Mouse (Mus musculus) heart, embryonic 10.5 days (tissue): ENCODE data around the gene Dapk3. TPM values are rescaled to one million over a fixed set of nuclear protein-coding genes. Genes with fewer than 3 reads are reported as not detected.
A peak's percentile ranks its signal among the peaks of the same experiment; 100 is the strongest.

Experiments
- DNase-seq: peaks from one replicate; pipeline ENCODE4 v3.0.0-alpha.2; 2017; ENCODE audit warnings: low spot score
- H3K27ac ChIP-seq: fragments of 300-500 bp; sonication (generic); 2 replicates; pipeline ENCODE4 v1.5.1; 2016; ENCODE audit warnings: mild to moderate bottlenecking
- H3K27me3 ChIP-seq: fragments of 300-500 bp; sonication (generic); 2 replicates; pipeline ENCODE4 v1.6.1; 2016; ENCODE audit warnings: mild to moderate bottlenecking; ENCODE audit not compliant: poor library complexity, insufficient read depth, severe bottlenecking
- H3K36me3 ChIP-seq: fragments of 300-500 bp; sonication (generic); 2 replicates; pipeline ENCODE4 v1.6.1; 2016; ENCODE audit warnings: mild to moderate bottlenecking, moderate library complexity
- H3K4me1 ChIP-seq: fragments of 300-500 bp; sonication (generic); 2 replicates; pipeline ENCODE4 v1.6.1; 2016; ENCODE audit warnings: mild to moderate bottlenecking
- H3K4me3 ChIP-seq: fragments of 300-500 bp; sonication (generic); 2 replicates; pipeline ENCODE4 v1.5.1; 2016; ENCODE audit warnings: mild to moderate bottlenecking, moderate library complexity
- H3K9me3 ChIP-seq: fragments of 300-500 bp; sonication (generic); 2 replicates; pipeline ENCODE4 v1.6.1; 2016; ENCODE audit warnings: mild to moderate bottlenecking, moderate library complexity
- WGBS: fragments of 180-500 bp; shearing (Covaris S2); methylation state at CpG from one replicate; pipeline ENCODE4 v1.1.7; 2016; 5-methylcytosine and 5-hydroxymethylcytosine counted together
- polyA plus RNA-seq: library from polyadenylated mRNA; unstranded; fragments of >200 nt; fragmentation: Nextera tagmentation; extraction: Ambion mirVana; gene quantifications from 2 replicates; pipeline ENCODE4 v1.2.1, GENCODE M21; 2016

The Dapk3 gene
- polyA plus RNA-seq, 1 experiment from 2014 or later = 78.7 TPM

DNA sequence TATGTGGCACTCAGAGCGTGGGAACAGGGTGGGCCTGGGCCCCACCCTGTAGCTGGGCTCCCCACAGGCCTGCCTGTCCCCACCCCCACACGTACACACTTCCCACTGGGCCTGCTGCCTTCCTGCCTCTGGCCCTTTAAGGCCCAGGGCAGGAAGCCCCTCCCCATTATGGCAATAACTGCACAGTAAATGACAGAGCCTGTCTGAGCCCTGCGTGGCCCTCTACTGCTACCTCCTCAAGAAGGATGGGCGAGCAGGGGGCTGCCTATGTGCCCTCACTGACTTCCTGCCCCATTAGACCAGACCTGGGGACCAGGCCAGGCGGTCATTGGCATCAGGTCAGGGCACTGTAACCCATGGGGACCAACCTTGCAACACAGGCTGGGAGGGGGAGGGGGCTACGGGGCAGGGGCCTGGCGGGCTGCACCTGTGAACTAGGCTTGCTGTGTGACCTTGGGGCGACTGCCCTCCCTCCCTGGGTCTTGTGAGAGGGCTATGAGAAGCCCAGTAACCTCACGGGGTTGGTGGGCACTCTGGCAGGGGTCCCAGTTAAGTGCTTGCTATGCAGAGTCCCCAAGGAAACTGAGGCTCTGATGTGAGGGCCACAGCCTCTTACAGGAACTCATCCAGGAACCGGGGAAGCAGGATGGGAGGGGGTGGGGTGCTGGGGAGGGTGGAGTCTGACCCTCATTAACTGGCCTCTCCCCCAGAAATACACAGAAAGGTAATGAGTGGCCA is 41.9 kb upstream of the Dapk3 start:
- H3K27me3 ChIP-seq = peaks cover 3% of the 10 kb centered on the region
- H3K36me3 ChIP-seq = peaks cover 37% of the 10 kb centered on the region
- H3K4me3 ChIP-seq = peak overlapping the region; percentile 93
- no peaks in the 10 kb centered on the region for H3K9me3 ChIP-seq
- H3K27ac ChIP-seq = peak overlapping the region; percentile 98
- peaks cover 83% of the 10 kb centered on the region for H3K4me1 ChIP-seq
- DNase-seq = no peak
- WGBS = 61% methylated on average over 10 of the region's 10 CpGs

- WGBS = 80% methylated on average over 7 of the region's 7 CpGs
- Histone ChIP-seq H3K4me1 (peaks cover 85% of the 10 kb centered on the region), H3K27ac (peak overlapping the region; percentile 98), H3K9me3 (no peaks in the 10 kb centered on the region), H3K4me3 (peak overlapping the region; percentile 93), H3K27me3 (no peaks in the 10 kb centered on the region), H3K36me3 (peaks cover 44% of the 10 kb centered on the region)
- DNase-seq = no peak
Measured at GRCm38 (mm10) chr10:81141455-81142210, 41.2 kb upstream of the Dapk3 start.

GRCm38 (mm10) chr10:81142551-81142981 is 40.2 kb upstream of the Dapk3 start:
- H3K36me3 ChIP-seq = peaks cover 54% of the 10 kb centered on the region
- no peak for DNase-seq
- no peaks in the 10 kb centered on the region for H3K9me3 ChIP-seq
- H3K4me1 ChIP-seq = peaks cover 86% of the 10 kb centered on the region
- H3K4me3 ChIP-seq = 0 out of 2 replicates have a peak overlapping the region, but pooled peaks have one; percentile 16
- H3K27me3 ChIP-seq = no peaks in the 10 kb centered on the region
- peak overlapping the region; percentile 98 for H3K27ac ChIP-seq
- WGBS = 83% methylated on average over 5 of the region's 5 CpGs

DNA sequence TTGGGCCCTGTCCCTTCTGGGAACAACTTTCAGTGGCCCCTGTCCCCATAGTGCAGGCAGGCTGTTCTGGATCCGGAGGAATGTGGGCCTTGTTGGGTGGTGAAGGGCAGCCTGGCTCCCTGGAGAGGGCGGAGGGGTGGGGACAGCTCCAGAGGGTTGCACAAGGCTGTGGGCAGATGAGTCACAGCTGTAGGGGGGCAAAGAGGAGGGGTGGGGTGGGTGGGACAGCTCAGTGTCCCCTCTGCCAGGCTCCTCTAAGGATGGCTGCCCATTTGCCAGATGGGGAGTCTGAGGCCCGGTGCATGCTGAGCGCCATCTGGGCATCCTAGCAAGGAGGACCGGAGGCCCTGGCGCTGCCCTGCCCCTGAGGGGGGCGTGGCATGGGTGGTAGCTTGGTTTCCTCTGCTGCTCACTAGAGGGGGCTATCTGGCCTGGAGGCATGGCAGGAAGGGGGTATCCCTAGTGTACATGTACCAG is 39.6 kb upstream of the Dapk3 start:
- peaks cover 60% of the 10 kb centered on the region for H3K36me3 ChIP-seq
- peaks cover 82% of the 10 kb centered on the region for H3K4me1 ChIP-seq
- DNase-seq = no peak
- H3K27me3 ChIP-seq = no peaks in the 10 kb centered on the region
- H3K27ac ChIP-seq = peak overlapping the region; percentile 98; the same call in 1 of the 2 replicates
- WGBS = 92% methylated on average over 7 of the region's 7 CpGs
- H3K9me3 ChIP-seq = no peaks in the 10 kb centered on the region
- H3K4me3 ChIP-seq = no peak overlapping the region

DNA sequence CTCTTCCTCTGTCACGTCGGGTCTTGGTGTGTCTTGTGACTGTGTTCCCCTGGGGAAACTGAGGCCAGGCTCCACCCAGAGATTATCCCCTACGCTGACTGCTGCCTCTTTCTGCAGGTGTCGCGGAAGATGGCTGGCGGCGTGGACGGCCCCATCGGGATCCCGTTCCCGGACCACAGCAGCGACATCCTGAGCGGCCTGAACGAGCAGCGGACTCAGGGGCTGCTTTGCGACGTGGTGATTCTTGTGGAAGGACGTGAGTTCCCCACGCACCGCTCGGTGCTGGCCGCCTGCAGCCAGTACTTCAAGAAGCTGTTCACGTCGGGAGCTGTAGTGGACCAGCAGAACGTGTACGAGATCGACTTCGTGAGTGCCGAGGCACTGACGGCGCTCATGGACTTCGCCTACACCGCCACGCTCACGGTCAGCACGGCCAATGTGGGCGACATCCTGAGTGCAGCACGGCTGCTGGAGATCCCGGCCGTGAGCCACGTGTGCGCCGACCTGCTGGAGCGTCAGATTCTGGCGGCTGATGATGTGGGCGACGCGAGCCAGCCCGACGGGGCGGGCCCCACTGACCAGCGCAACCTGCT is 38.9 kb upstream of the Dapk3 start:
- peaks cover 67% of the 10 kb centered on the region for H3K36me3 ChIP-seq
- no peak overlapping the region for H3K4me3 ChIP-seq
- H3K27ac ChIP-seq = no peak overlapping the region
- no peaks in the 10 kb centered on the region for H3K9me3 ChIP-seq
- 95% methylated on average over 52 of the region's 52 CpGs for WGBS
- peaks cover 74% of the 10 kb centered on the region for H3K4me1 ChIP-seq
- DNase-seq = no peak
- H3K27me3 ChIP-seq = no peaks in the 10 kb centered on the region

GRCm38 (mm10) chr10:81144667-81145066 is 38.1 kb upstream of the Dapk3 start:
- no peaks in the 10 kb centered on the region for H3K9me3 ChIP-seq
- 90% methylated on average over 27 of the region's 27 CpGs for WGBS
- peaks cover 67% of the 10 kb centered on the region for H3K4me1 ChIP-seq
- no peaks in the 10 kb centered on the region for H3K27me3 ChIP-seq
- DNase-seq = no peak
- H3K27ac ChIP-seq = no peak overlapping the region
- H3K36me3 ChIP-seq = peaks cover 75% of the 10 kb centered on the region
- H3K4me3 ChIP-seq = no peak overlapping the region

GRCm38 (mm10) chr10:81145307-81145706 is 37.5 kb upstream of the Dapk3 start:
- H3K4me1 ChIP-seq = peaks cover 61% of the 10 kb centered on the region
- H3K9me3 ChIP-seq = no peaks in the 10 kb centered on the region
- no peak overlapping the region for H3K27ac ChIP-seq
- no peak overlapping the region for H3K4me3 ChIP-seq
- peaks cover 81% of the 10 kb centered on the region for H3K36me3 ChIP-seq
- 91% methylated on average over 6 of the region's 6 CpGs for WGBS
- no peaks in the 10 kb centered on the region for H3K27me3 ChIP-seq
- DNase-seq = no peak

DNA sequence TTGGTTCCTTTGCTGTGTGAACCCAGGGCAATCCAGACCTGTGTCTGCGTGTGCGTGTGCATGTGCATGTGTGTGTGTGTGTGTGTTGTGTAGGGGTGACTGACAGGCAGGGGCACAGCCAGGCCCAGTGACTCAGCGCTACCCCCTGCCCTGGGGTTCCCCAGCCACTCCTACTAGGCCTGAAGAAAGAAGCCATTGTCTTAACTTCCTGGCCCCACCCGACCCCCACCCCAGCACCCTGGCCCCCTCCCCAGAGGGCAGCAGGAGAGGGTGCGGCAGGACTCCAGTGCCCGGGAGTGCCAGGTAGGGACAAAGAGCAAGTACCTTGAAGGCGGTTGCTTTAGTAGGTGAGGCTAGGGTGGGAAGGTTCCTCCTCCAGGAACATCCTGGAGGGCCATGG is 37.0 kb upstream of the Dapk3 start:
- Histone ChIP-seq H3K27ac (peak overlapping the region; percentile 31; the same call in 1 of the 2 replicates), H3K4me1 (peaks cover 56% of the 10 kb centered on the region), H3K9me3 (no peaks in the 10 kb centered on the region), H3K27me3 (no peaks in the 10 kb centered on the region), H3K36me3 (peaks cover 83% of the 10 kb centered on the region), H3K4me3 (no peak overlapping the region)
- DNase-seq = no peak
- WGBS = 87% methylated on average over 7 of the region's 7 CpGs

GRCm38 (mm10) chr10:81146296-81146695 is 36.5 kb upstream of the Dapk3 start:
- Histone ChIP-seq H3K27me3 (no peaks in the 10 kb centered on the region), H3K9me3 (no peaks in the 10 kb centered on the region), H3K4me1 (peaks cover 51% of the 10 kb centered on the region), H3K4me3 (no peak overlapping the region), H3K36me3 (peaks cover 80% of the 10 kb centered on the region), H3K27ac (0 out of 2 replicates have a peak overlapping the region, but pooled peaks have one; percentile 31)
- 88% methylated on average over 4 of the region's 4 CpGs for WGBS
- no peak for DNase-seq

DNA sequence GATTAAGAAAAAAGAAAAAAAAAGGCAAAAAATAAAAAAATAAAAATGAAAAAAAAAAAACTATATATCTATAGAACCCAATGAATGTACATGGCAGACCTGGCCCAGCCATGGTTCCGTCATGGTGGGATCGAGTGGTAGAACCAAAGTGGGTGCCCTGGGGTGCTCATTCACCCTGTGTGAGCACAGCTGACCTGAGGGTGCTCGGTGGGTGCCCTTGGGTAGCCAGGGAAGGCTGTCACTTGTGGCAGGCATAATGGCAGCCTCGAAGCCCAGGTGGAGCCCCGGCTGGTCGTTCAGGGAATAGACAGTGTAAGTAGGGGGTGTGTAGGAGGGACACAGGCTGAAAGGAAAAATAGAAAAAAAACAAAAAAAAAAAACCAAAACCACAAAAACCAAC is 31.5 kb upstream of the Dapk3 start:
- Histone ChIP-seq H3K36me3 (peaks cover 81% of the 10 kb centered on the region), H3K4me3 (no peak overlapping the region), H3K27ac (no peak overlapping the region), H3K4me1 (peaks cover 31% of the 10 kb centered on the region), H3K9me3 (no peaks in the 10 kb centered on the region), H3K27me3 (no peaks in the 10 kb centered on the region)
- WGBS = 76% methylated on average over 6 of the region's 6 CpGs
- no peak for DNase-seq

DNA sequence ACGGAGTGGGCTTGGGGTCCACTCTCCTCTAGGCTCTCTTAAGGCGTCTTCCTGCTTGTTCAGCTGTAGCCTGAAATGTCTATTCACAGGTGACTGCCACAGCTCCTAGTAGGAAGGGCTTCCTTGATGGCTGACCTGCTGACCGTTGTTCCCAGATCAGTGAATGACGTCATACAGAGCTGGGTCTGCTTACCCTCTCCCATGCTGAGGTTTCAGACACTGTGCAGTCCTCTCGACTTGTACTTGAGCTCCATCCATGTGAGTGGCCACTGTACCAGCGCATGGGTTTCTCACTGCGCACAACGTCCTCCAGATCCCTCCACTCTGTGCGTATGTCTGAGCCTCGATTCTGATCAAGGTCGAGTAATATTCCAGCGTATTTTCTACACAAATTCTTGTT is 30.2 kb upstream of the Dapk3 start:
- 62% methylated on average over 12 of the region's 12 CpGs for WGBS
- H3K4me1 ChIP-seq = peaks cover 22% of the 10 kb centered on the region
- H3K9me3 ChIP-seq = no peaks in the 10 kb centered on the region
- H3K36me3 ChIP-seq = peaks cover 81% of the 10 kb centered on the region
- DNase-seq = no peak
- H3K4me3 ChIP-seq = no peak overlapping the region
- H3K27me3 ChIP-seq = no peaks in the 10 kb centered on the region
- H3K27ac ChIP-seq = peak overlapping the region; percentile 77

- no peak overlapping the region for H3K4me3 ChIP-seq
- peak overlapping the region; percentile 37; the same call in 1 of the 2 replicates for H3K27ac ChIP-seq
- H3K9me3 ChIP-seq = no peaks in the 10 kb centered on the region
- H3K36me3 ChIP-seq = peaks cover 81% of the 10 kb centered on the region
- no peaks in the 10 kb centered on the region for H3K27me3 ChIP-seq
- DNase-seq = no peak
- peaks cover 27% of the 10 kb centered on the region for H3K4me1 ChIP-seq
- 86% methylated on average over 12 of the region's 12 CpGs for WGBS
Measured at GRCm38 (mm10) chr10:81154313-81154712, 28.5 kb upstream of the Dapk3 start.

DNA sequence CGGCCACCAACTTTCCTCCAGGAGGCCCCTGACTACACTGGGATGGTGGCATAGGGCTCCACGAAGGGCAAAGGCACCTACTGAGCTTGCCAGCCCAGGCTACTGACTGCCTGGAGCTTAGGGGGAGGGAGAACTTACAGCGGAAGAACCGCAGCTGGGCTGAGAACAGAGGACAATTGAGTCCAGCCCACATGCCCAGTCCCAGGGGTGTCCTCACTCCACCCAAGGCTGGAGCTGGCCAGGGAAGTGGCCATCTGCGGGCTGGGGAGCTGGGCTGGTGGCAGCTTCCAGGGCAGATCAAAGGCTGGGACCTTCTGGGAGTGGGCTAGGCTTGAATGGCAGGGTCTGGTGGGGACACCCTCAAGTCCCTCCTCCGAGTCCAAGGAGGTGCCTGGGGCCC is 28.1 kb upstream of the Dapk3 start:
- no peaks in the 10 kb centered on the region for H3K27me3 ChIP-seq
- peaks cover 27% of the 10 kb centered on the region for H3K4me1 ChIP-seq
- H3K9me3 ChIP-seq = no peaks in the 10 kb centered on the region
- no peak overlapping the region for H3K4me3 ChIP-seq
- DNase-seq = no peak
- no peak overlapping the region for H3K27ac ChIP-seq
- WGBS = 85% methylated on average over 6 of the region's 6 CpGs
- peaks cover 79% of the 10 kb centered on the region for H3K36me3 ChIP-seq
